In the genomic region with DNA sequence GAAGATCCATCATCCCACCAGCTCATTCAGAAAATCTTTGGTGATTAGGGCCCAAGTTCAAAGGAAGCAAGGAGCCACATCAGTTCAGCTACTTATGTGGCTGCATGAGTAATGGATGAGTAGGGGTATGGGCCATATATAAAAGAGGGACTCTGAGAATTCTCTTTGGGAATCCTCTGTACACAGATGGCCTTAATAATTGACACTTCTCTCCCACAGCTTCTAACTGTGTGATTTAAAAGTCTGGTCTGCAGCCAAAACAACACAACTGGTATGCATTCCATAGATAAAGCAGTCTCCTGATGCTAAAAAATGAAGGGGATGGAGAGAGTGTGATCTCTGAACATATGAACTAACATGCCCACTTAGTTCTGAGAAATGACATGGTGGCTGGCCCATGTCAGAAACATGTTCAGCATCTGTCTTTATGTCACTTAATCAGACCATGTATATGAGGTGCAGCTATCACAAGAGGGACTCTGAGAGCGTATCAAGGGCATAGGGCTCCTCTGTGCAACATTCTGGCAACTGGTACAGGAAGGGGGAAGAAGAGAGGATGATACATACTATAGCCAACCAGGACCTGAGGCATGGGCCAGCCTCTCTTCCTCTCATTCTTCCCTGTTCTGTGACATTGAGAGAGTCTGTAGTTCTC, we compare ENCODE assay signal across 19 mouse cellular contexts.
"Had no signal": no experiment of that assay in that cellular context is flagged by ENCODE, and none has a peak within 500 bp of the region (broad histone marks: within the 10 kb centered on the region; RNA-seq: fewer than 3 reads in every experiment).

No protein-coding gene starts in this region.

- H3K9me3 ChIP-seq: midbrain, embryonic 12.5 days; midbrain, embryonic 15.5 days; neural tube, embryonic 12.5 days; neural tube, embryonic 15.5 days had no signal

- H3K9ac ChIP-seq: liver, embryonic 13.5 days; midbrain, embryonic 12.5 days; midbrain, embryonic 15.5 days; neural tube, embryonic 12.5 days; neural tube, embryonic 15.5 days had no signal

- H3K4me1 ChIP-seq: liver, embryonic 13.5 days; midbrain, embryonic 12.5 days; midbrain, embryonic 15.5 days; neural tube, embryonic 12.5 days had no signal

- H3K27ac ChIP-seq: left cerebral cortex, adult 2 months; liver, embryonic 13.5 days; macrophage; midbrain, embryonic 12.5 days; midbrain, embryonic 15.5 days; neural tube, embryonic 12.5 days; neural tube, embryonic 15.5 days had no signal

- H3K36me3 ChIP-seq: liver, embryonic 13.5 days; midbrain, embryonic 12.5 days; midbrain, embryonic 15.5 days; neural tube, embryonic 12.5 days; neural tube, embryonic 15.5 days had no signal

- H3K4me3 ChIP-seq: left cerebral cortex, adult 2 months; liver, embryonic 13.5 days; midbrain, embryonic 12.5 days; midbrain, embryonic 15.5 days; neural tube, embryonic 12.5 days; neural tube, embryonic 15.5 days had no signal

- H3K27me3 ChIP-seq: liver, embryonic 13.5 days; midbrain, embryonic 12.5 days; midbrain, embryonic 15.5 days; neural tube, embryonic 12.5 days; neural tube, embryonic 15.5 days had no signal

- H3K4me2 ChIP-seq: liver, embryonic 13.5 days; midbrain, embryonic 12.5 days; midbrain, embryonic 15.5 days; neural tube, embryonic 12.5 days; neural tube, embryonic 15.5 days had no signal

- DNase-seq: kidney, adult 18-20 months; kidney, adult 9 months; kidney, postnatal 14 days; kidney, postnatal 4 days; layer of hippocampus, adult 9-11 months; layer of hippocampus, postnatal 36 days; liver, embryonic 13.5 days; right cerebral cortex, adult 18-20 months; right cerebral cortex, postnatal 14 days; right cerebral cortex, postnatal 4 days; thymus, postnatal 25 days had no signal

- ATAC-seq: inflammation-experienced regulatory T-cells, adult 6 months; intestine, embryonic 16.5 days; midbrain, embryonic 15.5 days had no signal
